Mouse (Mus musculus): ENCODE results near the gene Ckmt2. TPM values are rescaled to one million over a fixed set of nuclear protein-coding genes. Genes with fewer than 3 reads are reported as not detected.

Ckmt2 gene
- 0.33 and 9.0 TPM in 2 replicates for polyA plus RNA-seq (2015; fragmentation: Nextera tagmentation; extraction: Ambion mirVana)

- H3K4me1 ChIP-seq (ENCODE audit: insufficient read depth), result no peaks in the 10 kb centered on the region
Measured at GRCm38 (mm10) chr13:91876741-91877349, at the start of gene Ckmt2. Ckmt2 (minus strand) TSS chr13:91876885.

DNA sequence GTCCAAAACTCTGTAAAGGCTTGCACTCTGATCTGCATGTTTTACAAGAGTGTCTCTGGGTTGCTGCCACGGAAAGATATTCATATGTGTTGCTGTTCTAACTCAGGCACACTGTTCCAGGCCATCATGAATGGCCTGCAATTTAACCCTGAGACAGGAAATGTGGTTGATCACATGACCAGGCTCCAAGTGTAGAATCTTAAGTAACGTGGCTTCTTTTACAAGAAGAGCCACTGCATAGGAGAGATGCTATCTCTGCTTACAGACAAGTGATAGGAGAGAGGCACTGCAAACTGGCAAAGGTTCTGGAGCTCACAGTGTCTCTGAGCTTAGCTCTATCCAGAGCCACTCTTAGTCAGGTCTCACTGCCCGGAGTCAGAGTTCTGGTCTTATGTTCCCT lies 44.3 kb upstream of the Ckmt2 start:
- TF ChIP-seq CTCF (IDR thresholded peaks at IDR 0.05; ENCODE audit: low read depth) (no peak), EP300 (IDR thresholded peaks at IDR 0.05; ENCODE audit: low read depth) (no peak)
- WGBS (ENCODE audit: insufficient replicate concordance), result 47% methylated on average over 3 of the region's 3 CpGs
- no peak overlapping the region for H3K27ac ChIP-seq (ENCODE audit: low read depth)
- no peak overlapping the region for H3K4me3 ChIP-seq (ENCODE audit: low read depth, low read length)
- no peak overlapping the region for H3K9ac ChIP-seq (replicated peaks)
- ATAC-seq, result no peak
- no peaks in the 10 kb centered on the region for H3K9me3 ChIP-seq (ENCODE audit: low read length)
- H3K4me2 ChIP-seq (ENCODE audit: low read depth, low read length), result no peak overlapping the region
- no peaks in the 10 kb centered on the region for H3K4me1 ChIP-seq (ENCODE audit: insufficient read depth)
- DNase-seq, result no peak
- no peaks in the 10 kb centered on the region for H3K36me3 ChIP-seq (replicated peaks; ENCODE audit: insufficient read depth, low read length)
- H3K27me3 ChIP-seq (ENCODE audit: insufficient read depth, low read length), result no peaks in the 10 kb centered on the region

More at GRCm38 (mm10) chr13:91876741-91877349, at the start of gene Ckmt2:
- 68% methylated on average over 5 of the region's 5 CpGs for WGBS (ENCODE audit: insufficient replicate concordance)
- Histone ChIP-seq H3K27me3 (ENCODE audit: insufficient read depth, low read length) (no peaks in the 10 kb centered on the region), H3K27ac (ENCODE audit: low read depth) (no peak within 1 kb of the TSS), H3K9ac (replicated peaks) (no peak within 1 kb of the TSS), H3K9me3 (ENCODE audit: low read length) (no peaks in the 10 kb centered on the region), H3K4me2 (ENCODE audit: low read depth, low read length) (no peak within 1 kb of the TSS), H3K4me3 (ENCODE audit: low read depth, low read length) (no peak within 1 kb of the TSS), H3K36me3 (replicated peaks; ENCODE audit: insufficient read depth, low read length) (no peaks in the 10 kb centered on the region)
- ATAC-seq (no peak), DNase-seq (no peak)
- no peak for TF ChIP-seq EP300 (IDR thresholded peaks at IDR 0.05; ENCODE audit: low read depth)
- no peak for TF ChIP-seq CTCF (IDR thresholded peaks at IDR 0.05; ENCODE audit: low read depth)

DNA sequence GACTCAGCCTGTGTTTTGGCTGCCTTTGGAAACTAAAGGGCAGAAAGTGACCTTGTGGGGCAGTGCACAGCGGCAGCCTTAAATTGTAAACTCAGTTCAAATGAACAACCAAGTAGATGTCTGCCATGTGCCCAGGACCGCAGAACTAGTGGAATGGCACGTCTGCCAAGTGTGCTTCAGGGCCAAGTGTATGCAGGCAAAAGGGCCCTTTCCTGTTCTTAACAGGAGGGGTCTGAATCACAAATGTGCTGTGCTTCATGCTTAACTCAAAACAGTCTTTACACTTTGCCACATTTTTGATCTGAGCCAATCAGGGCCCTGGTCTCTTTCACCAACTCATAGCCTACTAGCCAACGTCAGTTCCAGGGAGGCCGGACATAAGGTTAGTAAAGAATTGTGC lies 42.1 kb upstream of the Ckmt2 start:
- Histone ChIP-seq H3K9ac (replicated peaks) (no peak overlapping the region), H3K27me3 (ENCODE audit: insufficient read depth, low read length) (no peaks in the 10 kb centered on the region), H3K4me2 (ENCODE audit: low read depth, low read length) (no peak overlapping the region), H3K9me3 (ENCODE audit: low read length) (no peaks in the 10 kb centered on the region), H3K36me3 (replicated peaks; ENCODE audit: insufficient read depth, low read length) (no peaks in the 10 kb centered on the region), H3K4me1 (ENCODE audit: insufficient read depth) (no peaks in the 10 kb centered on the region), H3K27ac (ENCODE audit: low read depth) (no peak overlapping the region), H3K4me3 (ENCODE audit: low read depth, low read length) (no peak overlapping the region)
- ATAC-seq (no peak), DNase-seq (no peak)
- TF ChIP-seq EP300 (IDR thresholded peaks at IDR 0.05; ENCODE audit: low read depth), result no peak
- no peak for TF ChIP-seq CTCF (IDR thresholded peaks at IDR 0.05; ENCODE audit: low read depth)
- 76% methylated on average over 5 of the region's 5 CpGs for WGBS (ENCODE audit: insufficient replicate concordance)

GRCm38 (mm10) chr13:91917835-91918234 lies 41.1 kb upstream of the Ckmt2 start:
- 86% methylated on average over 2 of the region's 2 CpGs for WGBS (ENCODE audit: insufficient replicate concordance)
- TF ChIP-seq CTCF (IDR thresholded peaks at IDR 0.05; ENCODE audit: low read depth) (no peak), EP300 (IDR thresholded peaks at IDR 0.05; ENCODE audit: low read depth) (no peak)
- ATAC-seq (no peak), DNase-seq (no peak)
- Histone ChIP-seq H3K4me2 (ENCODE audit: low read depth, low read length) (no peak overlapping the region), H3K27ac (ENCODE audit: low read depth) (no peak overlapping the region), H3K9me3 (ENCODE audit: low read length) (no peaks in the 10 kb centered on the region), H3K4me1 (ENCODE audit: insufficient read depth) (no peaks in the 10 kb centered on the region), H3K4me3 (ENCODE audit: low read depth, low read length) (no peak overlapping the region), H3K27me3 (ENCODE audit: insufficient read depth, low read length) (no peaks in the 10 kb centered on the region), H3K36me3 (replicated peaks; ENCODE audit: insufficient read depth, low read length) (no peaks in the 10 kb centered on the region), H3K9ac (replicated peaks) (no peak overlapping the region)

GRCm38 (mm10) chr13:91916308-91916707 lies 39.6 kb upstream of the Ckmt2 start:
- H3K4me1 ChIP-seq (ENCODE audit: insufficient read depth), result no peaks in the 10 kb centered on the region
- no peak for TF ChIP-seq EP300 (IDR thresholded peaks at IDR 0.05; ENCODE audit: low read depth)
- no peak for TF ChIP-seq CTCF (IDR thresholded peaks at IDR 0.05; ENCODE audit: low read depth)
- no peaks in the 10 kb centered on the region for H3K27me3 ChIP-seq (ENCODE audit: insufficient read depth, low read length)
- H3K4me2 ChIP-seq (ENCODE audit: low read depth, low read length), result no peak overlapping the region
- ATAC-seq, result no peak
- H3K27ac ChIP-seq (ENCODE audit: low read depth), result no peak overlapping the region
- H3K9ac ChIP-seq (replicated peaks), result no peak overlapping the region
- DNase-seq, result no peak
- H3K4me3 ChIP-seq (ENCODE audit: low read depth, low read length), result no peak overlapping the region
- 91% methylated on average over 5 of the region's 5 CpGs for WGBS (ENCODE audit: insufficient replicate concordance)
- H3K36me3 ChIP-seq (replicated peaks; ENCODE audit: insufficient read depth, low read length), result no peaks in the 10 kb centered on the region
- H3K9me3 ChIP-seq (ENCODE audit: low read length), result no peaks in the 10 kb centered on the region

DNA sequence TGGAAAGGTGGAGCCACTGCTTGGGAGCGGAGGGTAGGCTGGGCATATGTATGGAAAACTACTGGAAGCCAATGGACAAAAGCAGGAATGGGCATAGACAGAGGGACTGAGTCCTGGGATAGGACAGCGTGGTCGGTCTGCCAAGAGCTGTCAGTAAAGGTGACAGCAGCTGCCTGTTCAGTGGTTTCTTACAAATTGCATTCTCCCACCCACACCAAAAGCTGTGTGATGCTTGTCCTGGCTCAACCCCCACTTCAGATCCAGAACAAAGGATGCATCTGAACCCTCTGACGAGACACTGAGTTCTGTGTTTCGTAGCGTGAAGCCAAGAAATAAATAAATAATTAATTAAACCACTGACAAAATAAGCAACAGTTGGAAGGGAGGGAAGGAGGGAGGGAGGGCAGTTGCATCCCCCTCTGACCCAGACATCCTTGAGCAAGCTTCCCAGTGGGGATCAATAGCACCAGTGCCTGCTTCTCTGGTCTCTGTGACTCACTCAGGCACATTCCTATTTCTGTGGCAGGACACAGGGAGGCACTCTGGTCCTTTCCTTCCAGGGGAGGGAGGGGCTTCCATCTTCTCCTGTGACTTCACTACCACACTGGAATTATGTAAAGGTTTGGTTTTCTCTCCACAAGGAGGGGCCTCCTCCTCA lies 39.0 kb upstream of the Ckmt2 start:
- H3K27me3 ChIP-seq (ENCODE audit: insufficient read depth, low read length), result no peaks in the 10 kb centered on the region
- no peaks in the 10 kb centered on the region for H3K4me1 ChIP-seq (ENCODE audit: insufficient read depth)
- H3K4me3 ChIP-seq (ENCODE audit: low read depth, low read length), result no peak overlapping the region
- H3K4me2 ChIP-seq (ENCODE audit: low read depth, low read length), result no peak overlapping the region
- no peaks in the 10 kb centered on the region for H3K36me3 ChIP-seq (replicated peaks; ENCODE audit: insufficient read depth, low read length)
- WGBS (ENCODE audit: insufficient replicate concordance), result 68% methylated on average over 6 of the region's 6 CpGs
- H3K27ac ChIP-seq (ENCODE audit: low read depth), result no peak overlapping the region
- H3K9ac ChIP-seq (replicated peaks), result no peak overlapping the region
- no peaks in the 10 kb centered on the region for H3K9me3 ChIP-seq (ENCODE audit: low read length)
- DNase-seq (no peak), ATAC-seq (no peak)
- TF ChIP-seq CTCF (IDR thresholded peaks at IDR 0.05; ENCODE audit: low read depth) (no peak), EP300 (IDR thresholded peaks at IDR 0.05; ENCODE audit: low read depth) (no peak)
